Mouse (Mus musculus) bone marrow, adult 2 months (tissue): Measurements from ENCODE around the gene Astn1. TPM values are rescaled to one million over a fixed set of nuclear protein-coding genes. Genes with fewer than 3 reads are reported as not detected.

ENCODE experiments used
- H3K27ac ChIP-seq: fragments of 200-500 bp; 2 replicates; pipeline ENCODE4 v1.5.1; 2012; ENCODE audit warnings: low read depth, mild to moderate bottlenecking, control low read depth, inconsistent platforms, low read length; ENCODE audit not compliant: control insufficient read depth, poor library complexity, insufficient read depth
- H3K4me1 ChIP-seq: fragments of 200-500 bp; 2 replicates; pipeline ENCODE4 v1.6.1; 2011; ENCODE audit warnings: low read length; ENCODE audit not compliant: control insufficient read depth, insufficient read depth
- H3K4me3 ChIP-seq: fragments of 200-500 bp; replicated peaks from 2 replicates; pipeline ENCODE3; 2011; ENCODE audit warnings: mild to moderate bottlenecking, low read depth, low read length, control low read depth; ENCODE audit not compliant: control insufficient read depth
- CTCF ChIP-seq: fragments of 200-500 bp; IDR thresholded peaks from 2 replicates; pipeline ENCODE4 v1.5.1; 2011; ENCODE audit warnings: low read length, control low read depth; ENCODE audit not compliant: control insufficient read depth, insufficient read depth
- POLR2A ChIP-seq: fragments of 200-500 bp; IDR thresholded peaks from 2 replicates; pipeline ENCODE4 v1.6.1; 2011; ENCODE audit warnings: low read depth, mild to moderate bottlenecking, control low read depth, low read length, borderline replicate concordance; ENCODE audit not compliant: control insufficient read depth
- WGBS: fragments of 180-500 bp; shearing (Covaris S2); methylation state at CpG from one replicate; pipeline ENCODE4 v1.1.7; 2018; 5-methylcytosine and 5-hydroxymethylcytosine counted together
- polyA plus RNA-seq: library from polyadenylated mRNA; stranded (reverse); fragments of >200 nt; gene quantifications from 2 replicates; pipeline ENCODE4 v1.2.4, GENCODE M21; 2011; ENCODE audit warnings: low replicate concordance; ENCODE audit not compliant: missing spikeins, insufficient read depth, insufficient read length

Astn1 gene
- polyA plus RNA-seq, 1 experiment: not detected

DNA sequence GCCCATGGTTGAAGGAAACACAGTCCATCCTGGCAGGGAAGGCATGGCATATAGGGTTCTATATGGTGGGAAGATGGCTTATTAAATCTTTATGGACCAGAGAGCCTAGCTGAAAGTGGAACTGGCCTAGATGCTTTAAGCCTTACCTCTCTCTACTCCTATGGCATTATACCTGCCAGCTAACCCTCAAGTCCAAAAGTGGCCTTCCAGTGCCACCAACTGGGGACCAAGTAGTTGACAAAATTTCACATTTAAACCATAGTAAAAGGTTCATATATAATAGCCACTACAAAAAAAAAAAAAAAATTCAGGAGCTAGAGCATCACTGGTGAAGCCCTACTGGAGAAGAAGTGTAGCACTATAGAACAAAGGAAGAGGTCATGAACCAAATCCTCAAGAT is 150.0 kb downstream of the Astn1 start:
- no peak for TF ChIP-seq POLR2A
- TF ChIP-seq CTCF: no peak
- no peak overlapping the region for H3K4me3 ChIP-seq
- no peak overlapping the region for H3K27ac ChIP-seq
- no peaks in the 10 kb centered on the region for H3K4me1 ChIP-seq

GRCm38 (mm10) chr1:158512636-158513035 is 150.6 kb downstream of the Astn1 start:
- Histone ChIP-seq H3K27ac (no peak overlapping the region), H3K4me3 (no peak overlapping the region), H3K4me1 (no peaks in the 10 kb centered on the region)
- WGBS: 70% methylated on average over 6 of the region's 6 CpGs
- TF ChIP-seq CTCF (no peak), POLR2A (no peak)

DNA sequence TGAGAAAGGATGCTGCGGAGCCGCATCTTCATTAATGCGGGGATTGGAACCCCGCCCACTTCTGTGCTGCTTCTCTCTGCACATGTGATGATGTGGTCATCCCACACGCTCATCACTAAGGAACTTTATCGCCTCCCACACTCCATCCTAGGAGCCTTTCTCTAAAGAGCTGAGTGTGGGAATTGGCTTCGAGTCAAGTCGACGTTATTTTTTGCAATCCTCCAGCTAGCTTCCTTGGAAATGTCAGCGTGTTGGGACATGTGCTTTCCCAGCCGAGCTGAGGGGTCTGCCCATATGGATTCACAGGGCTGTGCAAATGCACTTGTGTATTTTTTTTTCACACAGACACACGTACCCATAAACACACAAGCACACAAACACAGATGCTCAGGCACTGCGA is 151.5 kb downstream of the Astn1 start:
- no peak overlapping the region for H3K4me3 ChIP-seq
- TF ChIP-seq CTCF: no peak
- no peak for TF ChIP-seq POLR2A
- no peak overlapping the region for H3K27ac ChIP-seq
- no peaks in the 10 kb centered on the region for H3K4me1 ChIP-seq
- WGBS: 84% methylated on average over 13 of the region's 13 CpGs

- WGBS: 56% methylated on average over 4 of the region's 4 CpGs
These were observed 154.5 kb downstream of the Astn1 start for GRCm38 (mm10) chr1:158516558-158516957.

DNA sequence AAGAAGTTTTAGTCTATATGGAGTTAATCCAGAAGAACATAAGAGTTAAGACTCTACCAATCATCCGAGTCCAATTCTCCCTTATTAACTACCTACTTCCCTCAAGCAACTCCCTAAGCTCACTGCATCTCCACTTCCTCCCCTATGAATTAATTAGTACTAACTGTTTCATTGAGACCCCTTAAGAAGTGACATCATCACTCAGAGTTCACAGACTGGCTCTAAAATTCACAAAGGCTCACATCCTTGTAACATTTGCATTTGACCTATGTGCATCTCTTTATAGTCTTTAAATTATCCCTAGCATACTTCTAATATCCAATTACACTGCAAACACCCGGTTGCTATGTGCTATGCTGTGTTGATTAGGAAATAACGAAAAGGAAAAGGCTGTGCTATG is 174.1 kb downstream of the Astn1 start:
- no peak overlapping the region for H3K27ac ChIP-seq
- H3K4me3 ChIP-seq: no peak overlapping the region
- H3K4me1 ChIP-seq: no peaks in the 10 kb centered on the region
- TF ChIP-seq POLR2A: no peak
- no peak for TF ChIP-seq CTCF
- WGBS: 62% methylated on average over 3 of the region's 3 CpGs

More at GRCm38 (mm10) chr1:158516558-158516957, 154.5 kb downstream of the Astn1 start:
- Histone ChIP-seq H3K4me3 (no peak overlapping the region), H3K4me1 (no peaks in the 10 kb centered on the region), H3K27ac (no peak overlapping the region)
- TF ChIP-seq CTCF: no peak
- no peak for TF ChIP-seq POLR2A

GRCm38 (mm10) chr1:158536867-158537266 is 174.8 kb downstream of the Astn1 start:
- Histone ChIP-seq H3K27ac (no peak overlapping the region), H3K4me1 (no peaks in the 10 kb centered on the region), H3K4me3 (no peak overlapping the region)
- 50% methylated on average over 1 of the region's 1 CpGs for WGBS
- TF ChIP-seq CTCF (no peak), POLR2A (no peak)

GRCm38 (mm10) chr1:158545095-158545494 is 183.0 kb downstream of the Astn1 start:
- Histone ChIP-seq H3K4me3 (no peak overlapping the region), H3K4me1 (no peaks in the 10 kb centered on the region), H3K27ac (no peak overlapping the region)
- TF ChIP-seq POLR2A (no peak), CTCF (no peak)
- 82% methylated on average over 4 of the region's 4 CpGs for WGBS

DNA sequence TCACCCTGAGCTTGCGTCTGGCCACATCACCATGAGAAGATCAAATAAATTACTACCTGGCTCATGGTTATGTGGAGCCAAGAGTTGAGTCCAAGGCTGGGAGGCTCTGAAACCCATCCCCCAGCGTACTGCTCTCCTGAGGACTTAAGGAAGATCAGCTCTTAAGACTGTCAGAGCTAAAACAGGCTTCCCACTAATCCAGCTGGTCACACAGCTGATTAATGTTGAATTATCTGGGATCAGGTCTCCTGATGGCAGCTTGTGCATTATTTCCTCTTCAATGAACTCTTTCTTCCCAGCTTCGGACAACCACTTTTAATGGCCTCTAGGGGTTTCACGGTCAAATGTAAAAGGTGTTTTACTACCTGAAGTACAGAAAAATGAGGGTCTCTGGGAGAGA is 184.4 kb downstream of the Astn1 start:
- H3K4me3 ChIP-seq: no peak overlapping the region
- no peak for TF ChIP-seq POLR2A
- no peak overlapping the region for H3K27ac ChIP-seq
- WGBS: 76% methylated on average over 4 of the region's 4 CpGs
- H3K4me1 ChIP-seq: no peaks in the 10 kb centered on the region

DNA sequence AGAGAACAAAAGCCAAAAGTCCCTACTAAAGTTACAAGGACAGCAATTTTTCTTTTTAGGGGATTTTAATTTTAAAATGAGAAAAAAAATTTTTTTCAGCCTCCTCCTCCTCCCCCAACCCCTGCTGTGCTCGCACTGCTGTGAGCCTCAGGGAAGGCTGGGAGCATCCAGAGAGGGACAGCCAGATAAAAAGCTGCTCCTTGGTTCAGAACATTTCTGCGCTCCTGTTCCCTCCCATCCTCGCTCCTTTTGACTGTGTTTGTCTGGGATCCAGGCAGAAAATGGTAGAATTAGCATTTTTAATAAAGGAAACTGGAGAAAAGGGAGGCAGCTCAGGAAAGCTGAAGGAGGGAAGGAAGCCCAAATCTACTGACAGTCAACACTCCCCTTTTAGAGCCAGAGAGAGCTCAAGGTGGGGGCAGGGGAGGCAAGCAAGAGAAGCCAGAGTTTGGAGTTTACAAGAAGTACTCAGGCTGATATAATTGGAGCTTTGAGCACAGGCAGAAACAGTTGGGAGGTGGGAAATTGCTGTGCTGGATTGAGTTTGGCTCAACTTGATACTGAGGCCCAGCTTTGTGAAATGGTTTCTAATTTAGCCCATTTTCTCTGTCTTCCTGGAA is 185.6 kb downstream of the Astn1 start:
- Histone ChIP-seq H3K4me3 (no peak overlapping the region), H3K4me1 (no peaks in the 10 kb centered on the region), H3K27ac (no peak overlapping the region)
- no peak for TF ChIP-seq POLR2A
- TF ChIP-seq CTCF: no peak
- 53% methylated on average over 3 of the region's 3 CpGs for WGBS
